Mouse (Mus musculus) liver, embryonic 16.5 days (tissue): ENCODE results near the gene Psmd5. TPM values are rescaled to one million over a fixed set of nuclear protein-coding genes. Genes with fewer than 3 reads are reported as not detected.

ENCODE experiments used
- ATAC-seq: fragments of 200-750 bp; cut with Nextera tagmentation; 2 replicates; pipeline ENCODE4 v1.8.0; 2017; ENCODE audit warnings: low read depth, mild to moderate bottlenecking, moderate number of reproducible peaks, moderate library complexity
- H3K27ac ChIP-seq: fragments of 300-500 bp; sonication (generic); 2 replicates; pipeline ENCODE4 v1.5.1; 2014; ENCODE audit warnings: mild to moderate bottlenecking, low read length
- H3K27me3 ChIP-seq: fragments of 300-500 bp; sonication (generic); 2 replicates; pipeline ENCODE4 v1.6.1; 2014; ENCODE audit warnings: low read depth, low read length, mixed read lengths; ENCODE audit not compliant: control insufficient read depth, insufficient read depth
- H3K36me3 ChIP-seq: fragments of 300-500 bp; sonication (generic); 2 replicates; pipeline ENCODE4 v1.6.1; 2014; ENCODE audit warnings: mild to moderate bottlenecking; ENCODE audit not compliant: control insufficient read depth, insufficient read depth
- H3K4me1 ChIP-seq: fragments of 300-500 bp; sonication (generic); 2 replicates; pipeline ENCODE4 v1.6.1; 2014; ENCODE audit warnings: low read depth, low read length, mixed read lengths; ENCODE audit not compliant: control insufficient read depth
- H3K4me2 ChIP-seq: fragments of 300-500 bp; sonication (generic); 2 replicates; pipeline ENCODE4 v1.6.1; 2014; ENCODE audit warnings: low read depth, low read length, mixed read lengths
- H3K4me3 ChIP-seq: fragments of 300-500 bp; sonication (generic); 2 replicates; pipeline ENCODE4 v1.5.1; 2014; ENCODE audit warnings: low read depth, mild to moderate bottlenecking, low read length
- H3K9ac ChIP-seq: fragments of 300-500 bp; sonication (generic); 2 replicates; pipeline ENCODE4 v1.6.1; 2014; ENCODE audit warnings: low read depth, low read length
- H3K9me3 ChIP-seq: fragments of 300-500 bp; sonication (generic); replicated peaks from 2 replicates; pipeline ENCODE4 v1.6.1; 2016; ENCODE audit warnings: low read length; ENCODE audit not compliant: control insufficient read depth
- WGBS: fragments of 180-500 bp; shearing (Covaris S2); extraction: QIAGEN DNeasy Blood & Tissue Kit; methylation state at CpG from one replicate; pipeline ENCODE4 v1.1.7; 2014; ENCODE audit not compliant: insufficient replicate concordance; 5-methylcytosine and 5-hydroxymethylcytosine counted together
- polyA plus RNA-seq: library from polyadenylated mRNA; unstranded; fragments of >200 nt; fragmentation: Nextera tagmentation; extraction: Ambion mirVana; gene quantifications from 2 replicates; pipeline ENCODE4 v1.2.1, GENCODE M21; 2015

Psmd5 gene
- 63.5 and 65.3 TPM in 2 replicates for polyA plus RNA-seq

DNA sequence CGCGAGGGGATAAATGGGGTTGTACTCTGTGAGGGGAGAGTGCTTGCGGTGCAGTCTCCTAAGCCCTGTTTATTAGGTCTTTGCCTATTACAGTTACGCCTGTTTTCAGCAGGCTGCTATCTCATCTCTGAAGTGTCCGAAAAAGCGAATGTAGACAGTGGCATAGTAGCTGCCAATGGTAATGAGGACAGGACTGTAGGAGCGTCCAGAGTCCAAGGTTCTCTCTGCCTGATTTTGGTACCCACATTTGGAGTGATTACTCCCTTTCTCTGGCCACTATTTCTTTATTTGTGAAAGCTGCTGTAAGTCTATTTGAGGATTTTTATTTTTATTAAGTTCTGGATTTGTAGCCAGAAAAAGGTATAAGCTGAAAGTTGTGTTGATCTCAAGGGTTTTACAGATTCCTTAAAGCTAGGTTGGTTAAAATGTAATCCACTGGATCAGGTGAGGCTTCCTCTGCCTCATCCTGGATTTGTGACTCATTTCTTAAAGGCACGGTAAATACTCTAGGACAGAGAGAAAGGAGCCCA is at the start of gene Psmd5:
Psmd5 (minus strand) TSS at position 153 of the 530 bp plus-strand sequence.
- peak within 1 kb of the TSS; percentile 57 for H3K4me3 ChIP-seq
- H3K36me3 ChIP-seq, result no peaks in the 10 kb centered on the region
- 20% methylated on average over 8 of the region's 8 CpGs for WGBS
- H3K9ac ChIP-seq, result peak within 1 kb of the TSS; percentile 51
- peak within 1 kb of the TSS; percentile 32 for H3K4me2 ChIP-seq
- ATAC-seq, result no peak
- H3K9me3 ChIP-seq, result no peaks in the 10 kb centered on the region
- peak within 1 kb of the TSS; percentile 65 for H3K27ac ChIP-seq
- H3K4me1 ChIP-seq, result peaks cover 6% of the 10 kb centered on the region
- H3K27me3 ChIP-seq, result peaks cover 13% of the 10 kb centered on the region

DNA sequence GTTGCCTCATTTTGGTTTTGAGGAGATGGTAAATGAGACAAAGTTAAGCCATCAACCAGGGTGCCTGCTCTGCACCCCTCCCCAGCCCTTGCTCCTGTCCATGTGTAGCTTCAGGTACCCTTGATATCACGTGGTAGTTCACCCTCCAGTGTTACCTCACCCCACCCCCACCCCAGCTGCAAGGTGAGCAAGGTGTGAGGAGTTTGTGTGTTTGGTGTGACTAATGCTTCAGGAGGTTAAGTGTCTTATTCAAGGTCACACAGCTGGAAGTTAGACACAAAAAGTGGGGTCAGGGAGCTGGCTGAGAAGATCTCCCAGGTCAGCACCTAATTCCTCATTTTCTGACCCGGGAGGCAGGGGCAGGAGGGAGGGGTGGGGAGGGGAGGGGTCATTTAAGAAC is 48.0 kb upstream of the Psmd5 start:
- no peaks in the 10 kb centered on the region for H3K4me1 ChIP-seq
- WGBS, result 11% methylated on average over 2 of the region's 2 CpGs
- no peak for ATAC-seq

DNA sequence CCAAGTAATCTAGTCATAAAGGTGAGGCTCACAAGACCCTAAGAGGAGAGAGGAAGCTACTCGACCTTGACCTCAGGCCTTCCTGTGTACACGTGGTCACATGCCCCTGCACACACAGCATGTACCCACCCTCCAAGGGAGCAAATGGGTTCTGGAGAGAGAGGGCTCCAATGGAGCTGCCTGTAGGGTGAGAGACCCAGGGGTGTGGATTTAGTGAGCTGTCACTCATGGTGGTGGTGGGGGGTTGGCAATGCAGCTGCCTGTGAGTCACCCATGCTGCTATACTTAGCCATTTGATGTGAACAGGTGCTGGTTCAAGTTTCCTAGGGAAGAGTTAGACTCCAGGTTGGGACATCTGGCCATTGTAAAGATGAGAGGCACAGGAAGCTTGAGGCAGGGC is 45.4 kb upstream of the Psmd5 start:
- H3K36me3 ChIP-seq, result no peaks in the 10 kb centered on the region
- no peaks in the 10 kb centered on the region for H3K4me1 ChIP-seq
- ATAC-seq, result no peak
- H3K9ac ChIP-seq, result no peak overlapping the region
- WGBS, result 21% methylated on average over 2 of the region's 2 CpGs
- H3K4me3 ChIP-seq, result no peak overlapping the region
- H3K4me2 ChIP-seq, result no peak overlapping the region
- H3K27me3 ChIP-seq, result no peaks in the 10 kb centered on the region
- no peaks in the 10 kb centered on the region for H3K9me3 ChIP-seq
- no peak overlapping the region for H3K27ac ChIP-seq

More for the DNA sequence above, 48.0 kb upstream of the Psmd5 start:
- no peak overlapping the region for H3K9ac ChIP-seq
- H3K27ac ChIP-seq, result no peak overlapping the region
- H3K27me3 ChIP-seq, result no peaks in the 10 kb centered on the region
- no peak overlapping the region for H3K4me3 ChIP-seq
- no peaks in the 10 kb centered on the region for H3K9me3 ChIP-seq
- no peak overlapping the region for H3K4me2 ChIP-seq
- no peaks in the 10 kb centered on the region for H3K36me3 ChIP-seq

DNA sequence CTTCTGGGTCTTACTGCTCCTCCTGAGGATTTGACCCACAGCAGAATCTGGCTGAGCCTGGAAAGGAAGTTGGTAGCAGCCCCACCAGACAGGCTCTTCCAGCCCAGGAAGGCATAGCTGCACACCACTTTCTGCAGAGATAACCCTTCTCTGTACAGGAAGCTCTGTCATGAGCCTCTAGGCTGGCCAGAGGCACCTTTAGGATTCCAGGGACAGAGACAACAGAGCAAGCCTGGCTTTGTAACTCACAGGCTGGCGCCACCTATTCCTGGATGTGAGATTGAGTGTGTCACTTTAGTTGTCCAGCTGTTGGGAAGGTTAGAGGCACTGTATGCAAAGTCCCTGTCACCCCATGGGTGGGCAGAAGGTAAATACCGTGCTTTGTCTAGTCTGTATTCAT is 40.3 kb upstream of the Psmd5 start:
- Histone ChIP-seq H3K9me3 (no peaks in the 10 kb centered on the region), H3K4me2 (no peak overlapping the region), H3K36me3 (no peaks in the 10 kb centered on the region), H3K4me3 (no peak overlapping the region), H3K27me3 (peaks cover 17% of the 10 kb centered on the region), H3K27ac (no peak overlapping the region), H3K4me1 (peaks cover 14% of the 10 kb centered on the region), H3K9ac (no peak overlapping the region)
- ATAC-seq, result no peak
- WGBS, result 55% methylated on average over 2 of the region's 2 CpGs

DNA sequence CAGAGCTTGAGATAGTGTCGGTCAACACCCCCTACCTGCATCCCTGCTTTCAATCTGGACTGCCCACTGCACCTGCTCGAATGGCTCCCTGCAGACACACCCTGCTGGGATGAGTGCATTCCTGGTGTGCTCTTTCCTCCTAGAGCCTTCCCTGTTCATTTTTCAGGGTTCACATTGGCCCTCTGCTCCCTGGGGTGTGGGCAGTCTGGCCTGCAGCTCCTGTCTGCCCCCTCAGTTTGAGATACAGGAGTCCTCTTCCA is 40.0 kb upstream of the Psmd5 start:
- no peak overlapping the region; the same call in 1 of the 2 replicates for H3K4me3 ChIP-seq
- H3K4me2 ChIP-seq, result peak overlapping the region; percentile 89
- H3K36me3 ChIP-seq, result no peaks in the 10 kb centered on the region
- no peak overlapping the region for H3K9ac ChIP-seq
- ATAC-seq, result no peak
- peaks cover 17% of the 10 kb centered on the region for H3K27me3 ChIP-seq
- peaks cover 14% of the 10 kb centered on the region for H3K4me1 ChIP-seq
- H3K27ac ChIP-seq, result no peak overlapping the region
- 13% methylated on average over 2 of the region's 2 CpGs for WGBS
- no peaks in the 10 kb centered on the region for H3K9me3 ChIP-seq

DNA sequence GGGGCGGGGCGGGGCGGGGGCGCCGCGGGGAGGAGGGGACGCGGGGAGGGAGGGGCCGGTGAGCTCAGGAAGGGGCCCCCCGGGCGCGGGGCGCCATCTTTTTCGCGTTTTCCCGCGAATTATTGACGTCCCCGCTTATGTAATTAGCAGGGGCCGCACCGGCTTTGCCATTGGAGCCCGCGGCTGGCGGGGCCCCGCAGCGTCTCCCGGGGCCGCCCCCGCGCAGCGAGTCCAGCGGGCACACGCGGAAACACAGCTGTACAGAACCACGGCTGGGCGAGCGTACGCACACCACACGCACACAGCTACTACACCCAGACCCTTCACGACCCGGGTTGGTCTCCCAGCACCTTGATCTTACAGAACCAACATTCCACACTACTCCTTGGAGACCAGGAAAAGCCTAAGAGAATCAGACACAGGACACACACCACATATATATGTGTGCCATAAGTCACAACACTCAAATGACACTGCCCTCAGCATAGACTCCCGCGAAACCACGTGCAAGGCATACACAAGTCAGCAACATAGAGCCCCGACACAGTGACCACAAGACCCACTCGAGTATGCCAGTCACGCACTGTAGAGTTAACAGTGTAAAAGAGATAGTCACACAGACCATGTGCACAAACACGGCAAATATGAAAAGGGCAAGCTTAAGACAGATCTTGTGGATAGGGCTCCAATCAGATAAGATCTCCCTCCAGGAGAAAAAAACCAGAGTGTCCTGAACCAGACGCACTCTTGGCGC is 39.5 kb upstream of the Psmd5 start:
- Histone ChIP-seq H3K27me3 (peaks cover 17% of the 10 kb centered on the region), H3K9ac (peak overlapping the region; percentile 70), H3K9me3 (no peaks in the 10 kb centered on the region), H3K36me3 (no peaks in the 10 kb centered on the region), H3K4me3 (peak overlapping the region; percentile 73), H3K4me2 (peak overlapping the region; percentile 89), H3K4me1 (peaks cover 14% of the 10 kb centered on the region), H3K27ac (no peak overlapping the region)
- peak; percentile 70 for ATAC-seq
- under 1% methylated on average over 42 of the region's 50 CpGs for WGBS

DNA sequence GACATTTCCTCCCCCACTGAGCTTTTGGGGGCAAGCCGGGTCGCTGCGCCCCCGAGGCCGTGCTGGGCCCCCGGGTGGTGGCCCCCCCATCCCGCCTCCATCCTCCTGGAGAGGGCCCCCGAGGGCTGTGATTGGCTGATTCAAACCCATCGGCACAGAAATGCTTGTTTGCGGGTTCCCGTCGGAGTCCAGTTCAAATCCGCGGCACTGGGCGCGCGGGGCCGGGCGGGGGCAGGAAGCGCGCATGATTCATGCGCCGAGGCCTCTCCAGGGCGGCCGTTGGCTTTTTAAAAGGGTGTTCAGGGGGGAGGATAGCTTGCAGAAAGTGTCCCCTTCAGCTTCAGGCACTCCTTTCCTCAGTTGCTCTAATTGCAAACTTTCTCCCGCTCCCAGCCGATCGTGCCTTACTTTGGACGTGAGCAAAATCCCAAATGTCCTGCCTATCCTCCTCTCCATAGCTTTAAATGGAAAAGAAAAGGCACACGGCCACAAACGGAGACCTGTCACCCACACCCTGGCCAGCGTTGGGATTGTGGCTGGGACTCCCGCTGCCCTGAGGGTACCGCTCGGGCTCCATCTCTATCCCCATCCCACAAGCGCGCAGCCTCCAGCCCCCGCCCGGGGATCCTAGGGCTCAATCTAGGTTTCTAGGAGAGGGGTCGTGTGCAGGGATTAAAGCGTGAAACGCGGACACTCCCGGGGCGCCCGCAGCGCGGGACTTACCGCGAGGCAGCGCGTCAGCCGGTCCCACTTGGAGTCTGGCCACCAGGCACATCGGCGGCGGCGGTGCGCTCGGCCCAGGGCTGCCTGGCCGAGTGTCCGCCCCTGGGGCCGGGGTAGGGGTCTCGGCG is 38.7 kb upstream of the Psmd5 start, which contains the start of gene Phf19:
Phf19 (minus strand) TSS at position 809 of the 851 bp plus-strand sequence.
- peak within 1 kb of the TSS; percentile 89 for H3K4me2 ChIP-seq
- ATAC-seq, result peak; percentile 47
- H3K4me1 ChIP-seq, result peaks cover 14% of the 10 kb centered on the region
- no peak within 1 kb of the TSS for H3K27ac ChIP-seq
- H3K36me3 ChIP-seq, result no peaks in the 10 kb centered on the region
- H3K27me3 ChIP-seq, result peaks cover 17% of the 10 kb centered on the region
- no peaks in the 10 kb centered on the region for H3K9me3 ChIP-seq
- WGBS, result under 1% methylated on average over 57 of the region's 64 CpGs
- peak within 1 kb of the TSS; percentile 73 for H3K4me3 ChIP-seq
- peak within 1 kb of the TSS; percentile 70 for H3K9ac ChIP-seq

DNA sequence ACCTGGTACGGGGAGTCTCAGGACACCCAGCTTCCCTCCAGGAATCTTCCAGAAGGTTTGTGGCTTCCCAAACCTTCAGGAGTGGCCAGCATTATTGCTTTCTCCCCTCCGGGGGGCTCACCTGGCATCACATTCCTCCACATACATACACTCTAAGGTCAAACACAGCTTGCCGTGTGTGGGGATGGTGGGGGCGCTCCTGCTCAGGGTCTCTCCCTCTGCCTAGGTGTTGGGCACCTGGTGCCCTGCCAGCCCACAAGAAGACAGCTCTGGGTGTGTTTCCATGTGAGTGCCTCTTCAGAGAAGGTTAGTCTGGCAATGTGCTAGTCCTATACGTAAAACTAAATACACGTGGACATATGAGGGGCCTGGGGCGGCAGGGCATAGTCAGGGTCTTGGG is 37.8 kb upstream of the Psmd5 start:
- peak overlapping the region; percentile 73 for H3K4me3 ChIP-seq
- H3K27ac ChIP-seq, result no peak overlapping the region
- no peaks in the 10 kb centered on the region for H3K9me3 ChIP-seq
- no peak overlapping the region; the same call in 1 of the 2 replicates for H3K9ac ChIP-seq
- no peak for ATAC-seq
- H3K27me3 ChIP-seq, result peaks cover 17% of the 10 kb centered on the region
- 61% methylated on average over 7 of the region's 7 CpGs for WGBS
- H3K4me1 ChIP-seq, result peaks cover 14% of the 10 kb centered on the region
- no peaks in the 10 kb centered on the region for H3K36me3 ChIP-seq
- peak overlapping the region; percentile 89 for H3K4me2 ChIP-seq

DNA sequence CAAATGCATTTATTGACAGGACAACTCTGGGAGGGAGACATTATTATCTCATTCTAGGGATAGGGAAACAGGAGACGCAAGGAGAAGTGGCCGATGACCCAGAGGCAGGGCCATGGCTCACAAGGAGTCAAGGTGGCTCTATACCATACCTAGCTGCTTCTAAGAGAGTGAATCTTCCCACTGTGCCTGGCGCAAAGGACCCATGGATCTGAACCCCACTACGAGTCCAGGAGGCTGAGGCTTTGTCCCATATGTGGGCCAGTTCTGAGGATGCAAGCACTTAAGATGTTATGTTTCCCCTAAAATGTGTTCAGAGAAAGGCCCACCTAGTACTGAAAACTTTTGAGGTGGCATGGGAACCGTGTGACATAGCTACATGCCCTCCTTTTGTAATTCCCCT is 37.1 kb upstream of the Psmd5 start:
- no peak overlapping the region for H3K9ac ChIP-seq
- H3K27me3 ChIP-seq, result peaks cover 17% of the 10 kb centered on the region
- H3K36me3 ChIP-seq, result no peaks in the 10 kb centered on the region
- no peaks in the 10 kb centered on the region for H3K9me3 ChIP-seq
- no peak overlapping the region for H3K4me3 ChIP-seq
- no peak overlapping the region for H3K4me2 ChIP-seq
- WGBS, result 82% methylated on average over 5 of the region's 5 CpGs
- H3K27ac ChIP-seq, result no peak overlapping the region
- peaks cover 19% of the 10 kb centered on the region for H3K4me1 ChIP-seq
- ATAC-seq, result no peak
